Mouse (Mus musculus) spleen, postnatal 14 days (tissue): ENCODE data around the gene Gm815.

ENCODE experiments used
- DNase-seq, 2 experiments: peaks; one replicate each; pipeline ENCODE4 v3.0.0; 2021 to 2022; ENCODE audit warnings: low spot score in 2 of 2

Gm815 gene

GRCm38 (mm10) chr19:26877180-26877775 lies 8.4 kb upstream of the Gm815 start:
- DNase-seq: no peak

GRCm38 (mm10) chr19:26879856-26880255 lies 5.8 kb upstream of the Gm815 start:
- no peak for DNase-seq

- no peak for DNase-seq
Observed at GRCm38 (mm10) chr19:26881866-26882427, 3.7 kb upstream of the Gm815 start.

GRCm38 (mm10) chr19:26888171-26888570 lies 2.5 kb downstream of the Gm815 start:
- no peak for DNase-seq

- no peak for DNase-seq
Observed at GRCm38 (mm10) chr19:26891306-26891964, 5.8 kb downstream of the Gm815 start.

- no peak for DNase-seq
Observed at GRCm38 (mm10) chr19:26892861-26893260, 7.2 kb downstream of the Gm815 start.

- DNase-seq: no peak
Observed at GRCm38 (mm10) chr19:26902162-26902561, 16.5 kb downstream of the Gm815 start.

- no peak for DNase-seq
Observed at GRCm38 (mm10) chr19:26914245-26914644, 28.6 kb downstream of the Gm815 start.

- DNase-seq: no peak
Observed at GRCm38 (mm10) chr19:26920816-26921215, 35.1 kb downstream of the Gm815 start.

GRCm38 (mm10) chr19:26930295-26931283 lies 44.9 kb downstream of the Gm815 start:
- no peak for DNase-seq

- no peak for DNase-seq
Observed at GRCm38 (mm10) chr19:26934186-26934585, 48.5 kb downstream of the Gm815 start.
